Mouse (Mus musculus) v-Abl transformed pro-B cells (cell line): ENCODE measurements around the gene Apob.

Experiments used
- in situ Hi-C, 2 experiments: fragments of 400-800 bp; cut with MboI; formaldehyde crosslinking; loops; one replicate each; pipeline ENCODE4 v1.15.1; 2025; ENCODE audit not compliant: unreplicated experiment in 2 of 2

Gene Apob

GRCm38 (mm10) chr12:8031595-8032358 is 54.3 kb downstream of the Apob start:
- in situ Hi-C loops, result no loop called here

GRCm38 (mm10) chr12:8032359-8032755 is 54.9 kb downstream of the Apob start:
- in situ Hi-C loops, result no loop called here

- in situ Hi-C loops, result no loop called here
Measured at GRCm38 (mm10) chr12:8038081-8038730, 60.8 kb downstream of the Apob start.

- in situ Hi-C loops, result no loop called here
Measured at GRCm38 (mm10) chr12:8042626-8043394, 65.4 kb downstream of the Apob start.

- in situ Hi-C loops, result no loop called here
Measured at GRCm38 (mm10) chr12:8047046-8047445, 69.6 kb downstream of the Apob start.

GRCm38 (mm10) chr12:8047789-8048309 is 70.4 kb downstream of the Apob start:
- in situ Hi-C loops, result no loop called here

GRCm38 (mm10) chr12:8056001-8056640 is 78.7 kb downstream of the Apob start:
- in situ Hi-C loops, result loop anchor here (5.0 to 25.0 kb wide), 3 partner anchors 176 to 456 kb away; partner anchors contain the start of gene Rhob (in 2 of the 2)

- in situ Hi-C loops, result loop anchor here (5.0 to 25.0 kb wide), 3 partner anchors 173 to 453 kb away; partner anchors contain the start of gene Rhob (in 2 of the 2)
Measured at GRCm38 (mm10) chr12:8059576-8059975, 82.1 kb downstream of the Apob start.

GRCm38 (mm10) chr12:8063363-8064065 is 86.1 kb downstream of the Apob start:
- in situ Hi-C loops, result loop anchor here (25.0 kb wide), 1 partner anchor 449 kb away; the partner anchor contains the start of gene Rhob (in 2 of the 2)
